Mouse (Mus musculus) kidney, embryonic 14.5 days (tissue): Measurements from ENCODE around the gene Ern1. TPM values are rescaled to one million over a fixed set of nuclear protein-coding genes. Genes with fewer than 3 reads are reported as not detected.
"Not testable (repeated sequence)": the region's sequence is repeated elsewhere in the genome, so short reads cannot be mapped to it uniquely, and the experiment has no call there.

ENCODE experiments used
- ATAC-seq: fragments of 200-750 bp; cut with Nextera tagmentation; 2 replicates; pipeline ENCODE4 v1.8.0; 2017; ENCODE audit warnings: moderate number of reproducible peaks, mild to moderate bottlenecking, moderate TSS enrichment, moderate library complexity; ENCODE audit not compliant: low FRiP score, low TSS enrichment
- H3K27ac ChIP-seq: fragments of 300-500 bp; sonication (generic); 2 replicates; pipeline ENCODE4 v1.5.1; 2014; ENCODE audit warnings: low read depth, mild to moderate bottlenecking, low read length, moderate library complexity, mixed read lengths
- H3K27me3 ChIP-seq: fragments of 300-500 bp; sonication (generic); 2 replicates; pipeline ENCODE4 v1.6.1; 2014; ENCODE audit warnings: mild to moderate bottlenecking, low read length; ENCODE audit not compliant: control insufficient read depth, insufficient read depth
- H3K36me3 ChIP-seq: fragments of 300-500 bp; sonication (generic); 2 replicates; pipeline ENCODE4 v1.6.1; 2014; ENCODE audit warnings: low read length, mixed read lengths; ENCODE audit not compliant: control insufficient read depth, insufficient read depth
- H3K4me1 ChIP-seq: fragments of 300-500 bp; sonication (generic); 2 replicates; pipeline ENCODE4 v1.6.1; 2014; ENCODE audit warnings: low read length, mixed read lengths; ENCODE audit not compliant: control insufficient read depth, insufficient read depth
- H3K4me2 ChIP-seq: fragments of 300-500 bp; sonication (generic); replicated peaks from 2 replicates; pipeline ENCODE4 v1.6.1; 2014; ENCODE audit warnings: low read depth, mild to moderate bottlenecking, low read length
- H3K4me3 ChIP-seq: fragments of 300-500 bp; sonication (generic); 2 replicates; pipeline ENCODE4 v1.5.1; 2014; ENCODE audit warnings: mild to moderate bottlenecking, low read length
- H3K9ac ChIP-seq: fragments of 300-500 bp; sonication (generic); 2 replicates; pipeline ENCODE4 v1.6.1; 2014; ENCODE audit warnings: low read depth, mild to moderate bottlenecking, low read length, moderate library complexity
- H3K9me3 ChIP-seq: fragments of 300-500 bp; sonication (generic); 2 replicates; pipeline ENCODE4 v1.6.1; 2016; ENCODE audit warnings: low read length; ENCODE audit not compliant: control insufficient read depth
- WGBS: fragments of 180-500 bp; shearing (Covaris S2); extraction: QIAGEN DNeasy Blood & Tissue Kit; methylation state at CpG from one replicate; pipeline ENCODE4 v1.1.7; 2014; 5-methylcytosine and 5-hydroxymethylcytosine counted together
- polyA plus RNA-seq: library from polyadenylated mRNA; unstranded; fragments of >200 nt; fragmentation: Nextera tagmentation; extraction: Ambion mirVana; gene quantifications from 2 replicates; pipeline ENCODE4 v1.2.1, GENCODE M21; 2014

The Ern1 gene
- polyA plus RNA-seq, 1 experiment from 2014 or later, result 9.0 TPM

- Histone ChIP-seq H3K36me3 (no peaks in the 10 kb centered on the region), H3K27me3 (no peaks in the 10 kb centered on the region), H3K9ac (peak overlapping the region; percentile 100), H3K27ac (peak overlapping the region; percentile 100), H3K4me2 (peak overlapping the region; percentile 81), H3K4me1 (0 out of 2 replicates have a peak, but pooled peaks cover 5% of the 10 kb centered on the region), H3K4me3 (peak overlapping the region; percentile 95), H3K9me3 (no peaks in the 10 kb centered on the region)
- WGBS, result under 1% methylated on average over 50 of the region's 55 CpGs
- ATAC-seq, result peak; percentile 97
Observed at GRCm38 (mm10) chr11:106500393-106501307, 13.0 kb upstream of the Ern1 start.

DNA sequence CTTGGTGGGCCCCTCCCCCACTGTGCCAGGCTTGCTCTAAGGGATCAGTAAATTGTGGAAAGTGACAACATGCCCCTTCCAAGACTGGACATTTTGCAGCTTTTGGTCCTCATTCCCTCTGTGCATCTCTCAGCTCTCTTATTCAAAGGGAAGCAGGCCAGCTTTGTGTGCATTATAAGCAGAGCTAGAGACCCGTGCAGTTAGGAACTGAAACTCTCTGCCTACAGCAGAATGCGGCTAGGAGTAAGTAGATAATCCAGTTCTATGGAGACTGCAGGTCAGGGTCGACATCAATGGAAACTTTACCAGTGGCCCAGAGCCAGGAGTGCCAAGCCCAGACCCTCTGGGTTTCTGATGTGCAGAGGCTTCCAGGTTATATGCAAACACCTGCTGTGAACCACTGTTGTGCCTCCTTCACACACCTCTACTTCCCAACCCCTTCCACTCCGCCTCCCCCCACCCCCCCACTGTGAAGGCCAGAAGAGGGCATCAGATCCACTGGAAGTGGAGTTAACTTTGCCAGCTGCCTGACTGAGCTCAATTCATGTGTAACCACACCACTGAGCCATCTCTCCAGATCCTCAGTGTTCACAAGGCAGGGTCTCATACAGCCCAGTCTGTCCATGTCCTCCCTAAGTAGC is 11.2 kb upstream of the Ern1 start:
- Histone ChIP-seq H3K9ac (no peak overlapping the region), H3K36me3 (no peaks in the 10 kb centered on the region), H3K4me2 (no peak overlapping the region), H3K9me3 (no peaks in the 10 kb centered on the region), H3K4me3 (no peak overlapping the region), H3K27ac (no peak overlapping the region), H3K4me1 (0 out of 2 replicates have a peak, but pooled peaks cover 5% of the 10 kb centered on the region), H3K27me3 (no peaks in the 10 kb centered on the region)
- ATAC-seq, result no peak
- 43% methylated on average over 4 of the region's 4 CpGs for WGBS

GRCm38 (mm10) chr11:106497926-106498325 is 10.3 kb upstream of the Ern1 start:
- Histone ChIP-seq H3K4me3 (no peak overlapping the region), H3K27ac (no peak overlapping the region), H3K36me3 (no peaks in the 10 kb centered on the region), H3K4me1 (0 out of 2 replicates have a peak, but pooled peaks cover 5% of the 10 kb centered on the region), H3K9me3 (no peaks in the 10 kb centered on the region), H3K4me2 (no peak overlapping the region), H3K27me3 (no peaks in the 10 kb centered on the region), H3K9ac (no peak overlapping the region)
- no peak for ATAC-seq
- 83% methylated on average over 2 of the region's 2 CpGs for WGBS

GRCm38 (mm10) chr11:106497009-106497408 is 9.4 kb upstream of the Ern1 start:
- H3K9ac ChIP-seq, H3K4me3 ChIP-seq, H3K4me1 ChIP-seq, H3K9me3 ChIP-seq, H3K36me3 ChIP-seq, H3K27me3 ChIP-seq, H3K4me2 ChIP-seq, H3K27ac ChIP-seq, ATAC-seq: not testable (repeated sequence)
- 100% methylated on average over 2 of the region's 2 CpGs for WGBS

DNA sequence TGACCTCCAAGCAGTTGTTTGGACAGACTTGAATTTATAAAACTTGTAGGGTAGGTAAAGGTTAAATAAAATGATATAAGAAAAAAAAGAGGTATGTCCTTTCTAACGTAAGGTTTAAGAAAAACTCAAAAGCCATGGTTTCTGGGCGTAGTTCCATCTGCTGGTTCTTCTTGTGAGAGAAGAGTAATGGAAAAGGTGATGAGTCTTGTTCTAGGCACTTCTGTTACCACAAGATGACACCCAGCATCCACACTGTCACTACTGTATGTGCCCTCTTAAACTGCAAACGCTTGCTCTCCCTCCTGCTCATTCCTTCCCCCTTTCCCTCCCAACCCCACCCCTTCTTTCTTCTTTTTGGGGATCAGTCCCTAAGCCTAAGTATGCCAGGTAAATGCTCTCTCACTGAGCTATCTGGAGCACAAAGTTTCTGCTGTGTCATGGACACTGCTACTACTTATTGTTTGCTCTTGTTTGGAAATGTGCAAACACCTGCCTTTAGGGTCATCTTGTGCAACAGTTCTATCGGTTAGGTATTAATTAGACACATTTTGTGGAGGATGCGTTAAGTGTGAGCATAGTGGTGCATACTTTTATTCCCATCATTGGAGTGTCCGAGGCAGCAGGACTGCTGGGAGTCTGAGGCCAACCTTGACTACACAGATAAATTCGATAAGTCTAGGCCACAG is 5.5 kb upstream of the Ern1 start:
- peaks cover 5% of the 10 kb centered on the region; the same call in 1 of the 2 replicates for H3K4me1 ChIP-seq
- H3K27me3 ChIP-seq, result no peaks in the 10 kb centered on the region
- no peak overlapping the region for H3K4me2 ChIP-seq
- 79% methylated on average over 7 of the region's 7 CpGs for WGBS
- no peaks in the 10 kb centered on the region for H3K9me3 ChIP-seq
- H3K4me3 ChIP-seq, result no peak overlapping the region
- no peak overlapping the region for H3K27ac ChIP-seq
- ATAC-seq, result no peak
- H3K9ac ChIP-seq, result no peak overlapping the region
- no peaks in the 10 kb centered on the region for H3K36me3 ChIP-seq

- H3K27me3 ChIP-seq, result no peaks in the 10 kb centered on the region
- under 1% methylated on average over 3 of the region's 3 CpGs for WGBS
- peaks cover 7% of the 10 kb centered on the region; the same call in 1 of the 2 replicates for H3K4me1 ChIP-seq
- ATAC-seq, result no peak
- no peaks in the 10 kb centered on the region for H3K36me3 ChIP-seq
- H3K9me3 ChIP-seq, result no peaks in the 10 kb centered on the region
- no peak overlapping the region for H3K27ac ChIP-seq
- no peak overlapping the region for H3K4me3 ChIP-seq
- H3K4me2 ChIP-seq, result no peak overlapping the region
- H3K9ac ChIP-seq, result no peak overlapping the region
Observed at GRCm38 (mm10) chr11:106491393-106491792, 3.7 kb upstream of the Ern1 start.

DNA sequence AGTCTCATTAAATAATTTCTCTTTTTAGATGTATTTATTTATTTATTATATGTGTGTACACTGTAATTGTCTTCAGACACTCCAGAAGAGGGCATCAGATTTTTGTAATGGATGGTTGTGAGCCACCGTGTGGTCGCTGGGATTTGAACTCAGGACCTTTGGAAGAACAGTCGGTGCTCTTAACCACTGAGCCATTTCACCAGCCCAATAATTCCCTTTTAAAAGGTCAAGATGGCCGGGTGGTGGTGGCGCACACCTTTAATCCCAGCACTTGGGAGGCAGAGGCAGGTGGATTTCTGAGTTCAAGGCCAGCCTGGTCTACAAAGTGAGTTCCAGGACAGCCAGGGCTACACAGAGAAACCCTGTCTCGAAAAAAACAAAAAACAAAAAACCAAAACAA is 2.9 kb upstream of the Ern1 start:
- not testable (repeated sequence) for H3K36me3 ChIP-seq, H3K9ac ChIP-seq, H3K27me3 ChIP-seq, H3K4me1 ChIP-seq, H3K27ac ChIP-seq, H3K9me3 ChIP-seq, H3K4me3 ChIP-seq, ATAC-seq, H3K4me2 ChIP-seq
- WGBS, result 85% methylated on average over 6 of the region's 6 CpGs

DNA sequence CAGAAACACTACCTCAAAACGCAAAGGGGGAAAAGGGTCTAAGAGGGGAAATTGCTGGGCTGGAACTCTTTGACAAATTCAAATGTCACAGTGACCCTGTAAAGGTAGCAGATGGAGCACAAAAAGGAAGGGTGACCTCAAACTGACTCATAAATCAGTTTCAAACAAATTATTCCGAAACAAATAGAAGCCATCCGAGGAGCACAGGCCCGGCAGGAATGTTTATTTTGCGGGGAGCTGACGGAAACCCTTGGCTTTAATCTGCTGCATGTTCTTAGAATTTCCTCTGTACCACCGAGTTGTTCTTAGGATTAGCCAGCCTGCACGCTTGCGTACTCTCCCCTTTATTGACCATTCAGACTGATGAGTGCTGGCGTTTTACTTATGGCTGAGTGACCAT is 2.4 kb upstream of the Ern1 start:
- 30% methylated on average over 10 of the region's 10 CpGs for WGBS
- no peak overlapping the region for H3K27ac ChIP-seq
- H3K4me3 ChIP-seq, result no peak overlapping the region
- H3K9ac ChIP-seq, result no peak overlapping the region
- peaks cover 7% of the 10 kb centered on the region; the same call in 1 of the 2 replicates for H3K4me1 ChIP-seq
- H3K9me3 ChIP-seq, result no peaks in the 10 kb centered on the region
- H3K27me3 ChIP-seq, result no peaks in the 10 kb centered on the region
- H3K4me2 ChIP-seq, result no peak overlapping the region
- no peak for ATAC-seq
- no peaks in the 10 kb centered on the region for H3K36me3 ChIP-seq
